Mouse (Mus musculus) cerebellum, postnatal 10 days (tissue): Measurements from ENCODE around the gene Poldip3.

Experiments used
- DNase-seq, 2 experiments: peaks; one replicate each; pipeline ENCODE4 v3.0.0; 2021; ENCODE audit warnings: mixed read lengths in 2 of 2

Gene Poldip3

DNA sequence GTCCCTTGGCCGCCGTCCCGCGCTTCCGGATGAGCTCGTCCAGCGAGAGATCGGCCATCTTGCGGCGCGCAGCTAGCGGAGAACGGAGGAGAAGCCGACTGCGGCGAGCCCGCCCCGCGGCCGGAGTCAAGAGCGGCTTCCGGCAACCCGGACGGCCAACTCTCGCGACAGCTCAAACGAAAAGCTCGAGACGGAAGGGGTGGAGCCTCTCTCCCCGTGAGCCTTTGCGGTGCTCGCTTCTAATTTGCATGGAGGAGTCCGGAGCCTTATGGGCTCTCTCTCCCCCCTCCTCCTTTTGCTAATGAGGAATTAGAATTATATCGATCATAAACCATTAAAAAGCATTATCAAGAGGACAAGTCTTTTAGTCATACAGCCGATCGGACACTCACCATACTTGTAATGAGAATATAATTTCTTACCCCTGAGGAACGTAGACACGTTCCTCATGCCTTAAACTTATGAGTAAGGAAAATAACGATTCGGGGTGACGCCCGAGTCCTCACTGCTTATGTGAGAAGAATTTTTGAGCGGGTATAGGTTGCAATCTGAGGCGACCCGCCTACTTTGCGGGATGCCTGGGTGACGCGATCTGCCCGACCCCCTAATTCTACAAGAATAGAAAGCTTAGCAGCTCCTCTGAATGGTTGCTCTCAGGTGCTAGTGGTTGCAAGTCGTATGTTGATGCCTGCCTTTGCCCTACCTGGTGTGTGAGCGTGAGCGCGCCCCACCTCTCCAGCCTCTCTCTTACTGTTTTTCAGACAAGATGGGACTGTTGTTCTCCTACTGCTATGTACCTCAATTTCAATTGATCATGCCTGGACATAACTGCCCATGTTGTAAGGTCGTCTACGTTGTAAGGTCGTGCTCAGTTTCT, at the start of gene Poldip3:
Poldip3 (minus strand) TSS at position 189 of the 877 bp plus-strand sequence.
- DNase-seq: peak; percentile 99

DNA sequence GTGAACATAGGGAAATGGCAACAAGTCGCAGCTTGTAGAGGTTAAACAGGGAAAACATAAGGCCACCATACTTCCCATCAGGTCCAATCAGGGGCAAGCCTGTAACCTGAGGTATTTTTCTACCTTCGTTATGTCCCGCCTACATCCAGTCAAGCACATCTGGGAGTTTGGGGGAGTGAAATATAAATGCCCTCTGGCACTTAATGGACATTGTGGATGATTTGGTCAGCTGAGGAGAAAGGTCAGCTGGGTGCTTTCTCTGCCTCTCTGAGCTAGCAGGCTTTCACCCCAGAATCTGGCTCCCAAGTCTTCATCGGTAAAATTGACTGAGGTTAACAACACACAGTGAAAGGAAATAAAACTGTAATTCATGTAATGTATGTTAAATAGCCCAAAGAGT, 44.2 kb upstream of the Poldip3 start:
- no peak for DNase-seq

DNA sequence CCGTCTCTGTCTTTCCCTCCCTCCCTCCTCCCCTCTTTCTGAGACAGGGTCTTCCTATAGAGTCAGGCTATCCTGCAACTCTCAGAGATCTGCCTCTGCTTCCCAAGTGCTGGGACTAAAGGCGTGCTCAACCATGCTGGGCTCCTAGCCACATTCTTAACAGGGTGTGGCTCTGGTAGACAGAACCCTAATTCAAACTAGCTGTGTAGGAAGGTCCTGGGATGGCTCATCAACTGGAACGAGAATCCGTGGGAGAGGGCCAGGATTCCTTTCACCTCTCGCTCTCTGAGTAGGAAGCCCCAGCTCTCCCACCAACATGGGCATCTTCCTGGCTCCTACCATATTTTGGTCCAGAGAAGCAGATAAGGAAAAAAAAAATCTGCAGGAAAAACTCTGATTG, 33.2 kb upstream of the Poldip3 start:
- no peak for DNase-seq

DNA sequence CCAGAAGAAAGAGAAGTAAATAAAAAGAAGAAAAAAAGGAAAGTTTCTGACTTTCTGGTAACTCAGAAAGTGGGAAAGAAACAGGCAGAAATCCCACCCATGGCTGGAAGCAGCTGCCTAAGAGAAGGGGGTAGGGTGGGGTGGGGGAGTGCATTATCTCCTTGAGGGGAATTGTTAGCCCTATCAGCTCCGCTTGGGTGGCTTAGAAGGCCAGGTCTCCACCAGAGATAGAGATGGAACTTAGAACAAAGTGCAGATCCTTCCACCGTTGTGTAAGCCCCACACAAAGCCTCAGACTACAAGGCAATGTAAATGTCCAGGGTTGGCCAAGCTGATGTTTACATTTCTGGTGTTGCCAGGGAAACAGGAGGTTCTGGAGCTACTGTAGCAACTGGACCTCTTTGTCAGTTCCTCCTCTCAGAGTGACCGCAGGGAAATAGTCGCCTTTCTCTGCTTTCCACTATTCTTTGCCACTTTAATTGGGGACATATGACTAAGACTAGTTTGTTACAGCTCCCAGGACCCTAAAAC, 32.7 kb upstream of the Poldip3 start:
- no peak for DNase-seq

DNA sequence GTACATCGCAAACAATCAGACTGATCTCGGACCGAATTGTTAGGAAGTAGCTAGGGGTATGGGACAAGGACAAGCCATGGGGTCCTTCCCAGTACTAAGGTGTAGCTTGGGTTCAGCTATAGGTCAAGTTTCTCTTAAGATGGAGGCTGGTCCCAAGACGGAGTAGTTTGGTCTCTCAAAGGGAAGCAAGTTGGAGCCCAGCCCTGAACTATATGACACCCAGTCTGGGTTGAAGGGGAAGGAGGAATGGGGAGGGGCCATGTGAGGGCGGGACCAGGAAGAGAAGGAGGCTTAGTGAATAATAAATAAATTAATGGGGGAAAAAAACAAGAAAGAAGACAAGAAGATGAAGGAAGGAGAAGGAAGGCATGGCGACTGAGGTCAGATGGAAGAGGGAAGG, 30.8 kb upstream of the Poldip3 start:
- DNase-seq: no peak

DNA sequence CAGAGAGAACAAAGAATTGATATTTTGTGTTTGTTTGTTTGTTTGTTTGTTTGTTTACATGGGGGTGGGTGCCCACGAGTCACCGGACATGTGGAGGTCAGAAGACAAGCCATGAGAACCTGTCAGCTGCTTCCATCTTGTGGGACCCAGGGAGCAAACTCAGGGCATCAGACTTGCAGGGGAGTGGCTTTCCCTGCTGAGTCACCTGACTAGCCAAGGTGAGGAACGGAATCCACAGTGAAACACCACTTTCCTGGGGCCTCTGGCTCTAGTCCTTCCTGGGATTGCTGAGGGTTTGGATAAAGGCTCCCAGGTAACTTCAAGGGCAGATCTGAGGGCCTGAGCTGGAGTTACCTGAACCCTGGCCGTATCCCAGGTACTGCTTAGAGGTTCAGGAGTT, 27.5 kb upstream of the Poldip3 start:
- DNase-seq: no peak

DNA sequence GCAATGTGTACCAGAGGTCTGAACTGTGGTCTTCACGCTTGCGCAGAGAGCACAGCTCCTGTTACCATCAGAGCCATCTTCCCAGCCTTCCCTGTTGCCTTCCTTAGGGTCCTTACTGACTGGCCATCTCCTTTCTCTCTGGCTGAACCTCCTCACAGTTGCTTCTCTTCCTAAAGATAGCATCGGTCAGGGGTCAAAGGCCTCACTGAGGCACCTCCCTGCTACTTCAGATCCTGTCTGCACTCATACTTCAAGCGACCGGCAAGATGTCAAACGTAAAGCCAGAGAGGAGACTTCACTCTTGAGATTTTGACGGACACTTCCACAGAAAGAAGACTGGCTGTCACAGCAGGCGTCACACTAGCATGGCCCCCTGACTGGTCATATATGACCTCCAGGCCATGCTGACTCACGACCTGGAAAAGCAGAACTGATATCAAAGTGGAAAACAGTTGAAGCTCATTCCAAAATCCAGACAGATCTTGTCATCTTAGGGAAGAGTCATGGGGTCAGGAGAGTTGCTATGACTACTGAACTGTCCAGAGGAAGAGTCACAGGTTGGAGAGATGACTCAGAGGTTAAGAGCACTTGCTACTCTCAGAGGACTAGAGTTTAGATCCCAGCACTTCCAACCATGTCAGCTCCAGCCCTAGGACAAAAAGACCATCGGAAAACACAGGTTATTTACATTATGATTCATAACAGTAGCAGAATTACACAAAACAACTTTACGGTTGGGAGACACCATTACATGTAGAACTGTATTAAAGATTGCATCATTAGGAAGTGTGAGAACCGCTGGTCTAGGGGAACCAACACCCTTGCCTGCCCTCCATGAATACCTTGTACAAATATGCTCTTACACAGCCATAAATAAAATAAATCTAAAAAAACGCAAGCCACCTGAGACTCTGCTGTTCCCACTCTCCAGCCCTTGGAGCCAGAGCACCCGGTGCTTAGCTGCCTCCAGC, 25.0 kb upstream of the Poldip3 start:
- DNase-seq: no peak

DNA sequence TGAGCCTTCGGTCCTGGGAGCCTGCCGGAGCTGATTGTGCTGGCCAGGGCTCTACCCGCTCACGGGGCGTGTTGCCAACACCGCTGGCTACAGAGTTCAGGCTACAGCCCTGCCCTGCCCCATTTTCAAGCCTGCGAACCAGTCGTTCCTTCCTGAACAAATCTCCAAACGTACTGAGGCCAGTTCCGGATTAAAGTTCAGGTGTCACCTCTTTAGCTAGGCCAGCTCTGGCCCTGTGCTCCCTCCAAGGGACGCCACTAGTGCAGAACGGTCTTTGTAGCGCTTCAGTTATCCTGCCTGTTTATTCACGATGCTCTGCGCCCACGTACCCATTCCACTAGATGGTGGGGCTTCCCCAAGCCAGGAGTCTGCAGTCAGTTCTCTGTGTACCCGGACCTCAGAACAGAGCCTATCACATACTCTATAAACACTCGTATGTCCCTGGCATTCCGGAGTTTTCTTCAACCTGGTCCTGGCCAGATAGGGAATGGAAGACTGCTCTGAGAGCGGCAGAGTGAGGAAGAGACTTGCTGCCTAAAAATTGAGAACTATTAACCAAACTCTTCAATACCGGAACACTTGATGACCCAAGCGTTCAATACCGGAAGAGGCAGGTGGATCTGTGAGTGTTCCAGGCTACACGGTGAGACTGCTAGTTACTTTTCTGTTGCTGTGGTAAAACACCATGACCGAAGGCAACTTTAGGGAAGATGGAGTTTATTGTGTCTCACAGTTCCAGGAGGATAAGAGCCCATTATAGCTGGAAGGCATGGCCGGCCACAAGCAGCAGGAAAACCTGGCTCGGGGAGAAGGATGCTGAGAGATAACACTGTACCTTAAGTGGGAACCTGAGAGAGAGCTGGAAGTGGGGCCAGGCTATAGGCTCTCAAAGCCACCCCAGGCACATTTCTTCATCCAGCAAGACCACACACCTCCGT, 23.6 kb upstream of the Poldip3 start, which contains the start of gene Cyb5r3:
Cyb5r3 (minus strand) TSS at position 101 of the 938 bp plus-strand sequence.
- DNase-seq: no peak

DNA sequence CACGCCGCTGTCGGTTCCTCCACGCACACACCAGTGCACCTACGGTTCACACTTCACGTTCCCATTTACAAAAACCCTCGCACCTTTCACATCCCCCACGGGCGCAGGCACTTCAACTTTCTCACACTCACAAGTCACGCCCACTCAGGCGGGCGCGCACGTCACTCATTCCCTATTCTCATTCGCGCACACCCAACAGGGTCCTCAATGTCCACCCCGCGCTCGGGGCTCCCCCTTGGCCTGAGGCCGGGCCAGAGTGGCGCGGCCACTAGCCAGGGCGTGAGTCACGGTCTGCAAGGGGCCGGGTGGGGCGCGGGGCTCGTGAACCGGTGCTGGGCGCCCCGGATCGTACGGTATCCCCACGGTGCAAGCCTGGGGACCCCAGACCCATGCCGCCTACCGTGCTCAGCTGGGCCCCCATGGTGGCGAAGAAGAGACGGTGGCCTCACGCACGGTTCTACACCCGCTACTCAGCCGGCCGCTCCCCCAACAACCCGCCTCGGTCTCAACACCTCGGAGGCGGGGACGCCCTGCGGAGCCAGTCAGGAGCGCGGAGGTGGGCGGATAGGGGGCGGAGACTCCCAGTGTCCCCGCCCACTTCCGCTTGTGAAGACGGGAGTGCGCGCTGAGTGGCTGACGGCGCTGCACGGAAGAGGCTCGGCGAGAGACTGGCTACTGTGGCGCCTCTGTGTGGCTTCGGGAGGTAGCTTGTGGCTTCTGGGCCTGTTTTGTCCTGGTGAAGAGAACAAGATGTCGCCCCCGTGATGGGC, 22.7 kb upstream of the Poldip3 start:
- peak; percentile 98 for DNase-seq

DNA sequence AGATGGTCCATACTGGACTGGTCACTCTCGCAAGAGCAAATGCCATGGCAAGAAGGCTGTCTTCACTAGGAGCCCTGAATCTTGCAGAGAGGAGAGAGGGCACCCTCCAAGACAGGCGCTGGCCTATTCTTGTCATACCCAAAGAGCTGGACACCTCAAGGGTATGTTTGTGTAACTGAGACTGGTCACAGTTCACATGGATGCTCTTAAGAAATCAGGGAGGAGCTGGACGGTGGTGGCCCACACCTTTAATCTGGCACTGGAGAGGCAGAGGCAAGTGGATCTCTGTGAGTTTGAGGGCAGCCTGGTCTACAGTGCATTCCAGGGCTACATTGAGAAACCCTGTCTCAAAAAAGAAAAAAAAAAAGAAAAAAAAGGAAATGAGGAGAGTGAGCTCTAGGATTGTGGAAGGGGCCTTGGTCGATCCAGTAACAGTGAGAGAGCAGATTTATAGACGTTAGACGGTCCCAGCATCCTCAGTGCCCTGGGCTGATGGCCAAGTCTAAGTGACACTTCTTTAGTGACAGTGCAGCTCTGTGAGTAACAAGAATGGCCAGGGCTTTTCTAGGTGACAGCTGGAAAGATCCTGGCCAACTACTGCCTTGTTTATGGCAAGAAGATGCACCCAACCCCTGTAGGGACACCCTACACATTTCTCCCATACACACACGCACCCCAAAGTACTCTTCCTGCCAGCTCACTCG, 21.9 kb upstream of the Poldip3 start:
- peak in 1 of 2 experiments; percentile 38 for DNase-seq

DNA sequence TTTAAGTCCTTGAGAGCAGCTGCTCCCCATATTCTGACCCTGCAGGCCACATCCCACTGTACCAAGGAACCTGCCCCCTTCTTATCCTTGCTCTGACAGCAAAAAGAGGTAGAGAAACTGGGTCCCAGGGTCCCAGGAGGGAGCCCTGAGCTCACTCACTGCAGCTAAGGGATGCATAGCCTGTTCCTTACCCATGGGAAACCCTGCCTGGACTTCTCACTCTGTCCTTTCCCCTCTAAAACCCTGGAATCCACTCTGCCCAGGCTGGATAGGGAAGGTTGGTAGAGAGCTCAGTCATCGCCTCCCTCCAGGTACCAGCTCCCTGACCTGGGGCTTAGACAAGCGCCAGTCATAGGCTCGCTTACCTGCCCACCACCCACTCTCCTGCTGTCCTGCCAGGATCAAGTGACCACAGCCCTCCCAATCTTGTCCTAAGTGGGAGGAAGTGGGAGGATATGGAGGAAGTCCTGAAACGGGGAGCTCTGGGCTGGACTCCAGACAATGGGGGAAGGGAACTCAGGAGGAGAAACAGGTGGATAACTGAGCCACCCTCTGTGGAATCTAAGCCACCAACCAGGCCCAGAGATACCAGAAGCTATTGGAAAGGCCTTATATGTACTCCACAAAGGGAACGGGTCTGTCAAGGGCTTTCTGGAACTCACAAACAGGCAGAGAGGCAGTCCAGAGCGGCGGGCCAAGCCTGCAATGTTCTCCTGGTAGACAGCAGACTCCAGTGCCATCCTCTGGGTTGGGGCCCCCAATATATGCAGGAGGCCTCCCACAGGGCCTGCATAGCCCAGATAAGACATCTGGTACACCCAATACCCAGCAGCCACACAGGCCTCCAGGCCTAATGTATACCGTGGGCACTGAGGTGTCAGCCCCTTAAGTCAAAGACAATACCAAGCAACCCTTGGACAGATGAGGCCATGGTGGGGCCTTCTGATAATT, 20.9 kb upstream of the Poldip3 start:
- no peak for DNase-seq

DNA sequence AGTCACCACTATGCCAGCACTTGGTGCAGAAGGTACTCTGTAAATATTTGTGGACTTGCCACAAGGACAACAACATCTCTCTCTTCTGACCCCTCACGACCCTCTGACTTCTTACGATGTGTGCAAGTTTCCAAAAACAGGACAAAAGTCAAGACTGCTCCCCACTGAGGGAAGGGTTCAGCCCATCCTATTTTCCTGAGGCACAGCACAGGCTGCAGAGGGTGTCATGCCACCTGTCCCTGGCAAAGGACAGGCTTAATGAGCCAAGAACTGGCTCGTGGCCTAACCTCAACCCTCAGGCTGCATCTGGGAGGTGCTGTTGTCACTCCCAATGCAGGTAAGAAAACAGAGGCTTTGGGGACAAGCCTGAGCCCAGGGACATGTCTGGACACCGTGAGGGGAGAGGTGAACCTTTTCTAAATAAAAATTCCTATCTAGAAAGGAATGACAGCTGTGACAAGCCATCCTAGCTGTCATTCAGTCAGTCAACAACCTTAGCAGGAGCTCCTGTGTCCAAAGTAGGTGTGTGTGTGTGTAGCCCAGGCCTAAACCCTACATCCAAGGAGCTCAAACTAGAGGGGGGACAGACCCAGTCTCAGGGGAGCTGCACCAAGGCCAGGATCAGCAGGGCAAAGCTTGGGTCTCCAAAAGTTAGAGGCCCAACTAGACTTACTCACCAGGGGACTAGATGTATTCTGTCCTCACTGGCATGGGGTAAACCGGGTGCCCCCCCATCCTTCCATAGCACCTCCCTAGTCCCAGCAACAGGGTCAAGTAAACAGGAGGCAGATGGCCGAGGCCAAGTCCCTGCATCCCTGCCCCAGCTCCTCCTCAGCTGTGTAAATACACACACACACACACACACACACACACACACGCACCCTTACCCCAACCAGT, 19.9 kb upstream of the Poldip3 start:
- DNase-seq: peak; percentile 56 to 57

DNA sequence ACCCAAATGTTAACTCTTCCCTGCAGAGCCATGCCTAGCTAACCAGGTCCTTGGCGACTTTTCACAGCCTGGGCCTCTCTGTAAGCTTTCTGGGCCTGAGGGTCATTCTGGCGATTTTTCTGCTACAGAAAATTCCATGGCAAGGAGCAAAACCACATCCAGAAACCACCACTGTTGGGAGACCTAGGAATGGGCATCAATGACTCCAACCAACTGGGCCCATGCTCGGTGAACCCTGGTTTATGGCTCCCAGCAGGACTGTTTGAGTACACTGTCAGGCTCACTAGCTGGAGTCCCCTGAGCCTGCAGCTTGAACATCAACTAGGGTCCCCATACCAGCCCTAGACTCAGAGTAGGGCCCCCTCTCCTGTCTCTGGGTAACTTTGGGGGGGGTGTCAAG, 19.1 kb upstream of the Poldip3 start:
- DNase-seq: no peak

DNA sequence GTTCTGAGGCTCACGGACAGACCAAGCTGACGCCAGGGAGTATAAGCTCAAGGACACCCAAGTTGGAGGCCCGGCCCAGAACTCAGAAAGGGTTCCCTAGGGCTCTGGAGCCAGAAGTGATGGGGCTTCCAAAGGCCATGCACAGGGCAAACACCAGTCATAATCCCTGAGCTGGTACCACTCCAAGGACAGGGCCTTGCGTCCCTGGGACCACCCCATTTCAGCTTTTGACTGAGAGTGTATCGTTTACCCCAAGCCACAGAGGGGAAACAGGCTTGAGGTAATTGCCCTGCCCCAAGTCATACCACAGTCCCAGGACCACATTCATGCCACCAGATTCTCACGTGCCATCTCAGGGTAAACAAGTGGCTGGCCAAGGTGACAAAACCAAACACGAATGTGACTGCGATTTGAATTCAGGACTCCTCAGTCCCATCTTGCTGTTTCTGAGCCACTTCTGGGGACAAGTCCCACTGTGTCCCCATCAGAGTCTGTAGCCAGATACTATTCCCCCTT, 18.4 kb upstream of the Poldip3 start:
- DNase-seq: no peak

DNA sequence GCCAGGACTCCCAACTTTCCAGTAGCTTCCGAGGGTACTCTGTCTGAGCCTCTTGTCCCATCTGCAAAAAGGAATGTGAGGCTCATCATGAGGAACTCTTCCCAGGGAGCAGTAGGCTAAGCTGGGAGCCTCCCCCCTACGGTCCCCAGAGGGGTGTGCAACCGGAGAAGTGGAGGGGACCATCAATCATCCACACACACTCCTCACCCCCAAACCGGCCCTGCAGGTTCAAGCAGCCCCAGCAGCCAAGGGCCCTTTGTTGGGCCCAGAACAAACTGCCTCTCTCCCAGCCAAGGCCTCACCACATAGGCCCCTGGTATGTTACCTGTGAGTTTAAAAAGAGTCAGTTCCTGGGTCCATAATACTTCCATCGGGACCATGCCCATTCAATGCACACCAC, 17.9 kb upstream of the Poldip3 start:
- peak in 1 of 2 experiments; percentile 1 for DNase-seq

DNA sequence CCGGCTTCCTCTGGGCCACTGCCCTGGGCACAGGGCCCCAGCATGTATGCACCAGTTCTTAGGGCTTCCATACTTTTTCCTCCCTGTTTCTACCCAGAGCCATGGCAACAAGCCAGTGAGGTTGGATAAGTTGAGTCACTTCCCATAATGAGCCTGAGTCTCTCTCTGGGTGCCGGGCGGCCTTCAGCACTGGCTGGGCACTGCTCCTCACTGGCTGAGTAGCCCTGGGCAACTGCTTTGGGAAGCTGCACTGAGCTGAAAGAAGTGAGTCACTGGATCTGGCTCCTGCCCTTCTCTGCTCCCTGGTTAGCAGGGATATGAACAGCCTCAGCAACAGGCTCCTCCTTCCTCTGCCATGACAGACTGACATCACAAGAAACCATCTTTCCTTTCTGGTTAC, 17.5 kb upstream of the Poldip3 start:
- peak in 1 of 2 experiments; percentile 37 for DNase-seq

DNA sequence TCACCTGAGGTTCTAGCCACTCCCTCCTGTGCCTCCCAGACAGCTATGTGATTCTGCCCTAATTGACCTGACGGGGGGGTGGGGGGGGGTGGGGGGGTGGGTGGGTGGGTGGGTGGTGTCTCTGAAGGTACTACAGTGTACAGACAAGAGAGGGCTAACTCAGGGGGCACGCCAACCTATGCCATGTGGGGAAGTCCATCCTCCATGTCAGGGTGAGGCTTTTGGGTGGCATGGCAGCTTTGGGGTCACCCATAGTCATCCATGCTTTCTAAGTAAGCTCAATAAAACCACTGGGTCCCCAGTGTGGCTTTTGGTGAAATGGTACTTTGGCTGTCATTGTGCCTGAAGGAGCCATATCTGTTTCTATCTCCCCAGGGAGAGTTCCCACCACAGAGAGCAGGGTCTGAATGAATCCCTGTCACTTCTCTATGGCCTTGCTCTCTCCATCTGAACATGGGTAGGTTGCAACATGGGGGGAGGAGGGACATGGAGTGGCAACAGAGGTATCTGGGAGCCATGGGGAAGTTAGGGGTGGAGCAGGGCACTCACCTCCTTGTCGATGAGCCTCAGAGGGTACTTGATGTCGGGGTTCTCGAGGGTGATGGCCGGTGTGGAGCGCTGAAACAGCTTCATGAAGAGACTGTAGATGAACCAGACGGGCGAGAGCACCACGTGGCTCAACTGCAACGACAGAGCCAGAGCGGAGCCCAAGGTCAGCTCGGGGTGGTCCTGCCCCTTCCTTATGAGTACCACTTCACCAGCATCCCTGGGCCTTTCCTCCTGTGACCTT, 16.5 kb upstream of the Poldip3 start:
- peak in 1 of 2 experiments; percentile 1 for DNase-seq
